Mouse (Mus musculus) v-Abl transformed pro-B cells (cell line): ENCODE data around the gene Tpi1.

ENCODE experiments used
- in situ Hi-C, 2 experiments: fragments of 400-800 bp; cut with MboI; formaldehyde crosslinking; loops; one replicate each; pipeline ENCODE4 v1.15.1; 2025; ENCODE audit not compliant: unreplicated experiment in 2 of 2

Tpi1 gene

GRCm38 (mm10) chr6:124786756-124787420, 27.2 kb downstream of the Tpi1 start:
- in situ Hi-C loops: no loop called here

GRCm38 (mm10) chr6:124782436-124782835, 31.7 kb downstream of the Tpi1 start:
- in situ Hi-C loops: no loop called here

- in situ Hi-C loops: no loop called here
Observed at GRCm38 (mm10) chr6:124780917-124781316, 33.2 kb downstream of the Tpi1 start.

- in situ Hi-C loops: no loop called here
Observed at GRCm38 (mm10) chr6:124779984-124780416, 34.1 kb downstream of the Tpi1 start.

GRCm38 (mm10) chr6:124779222-124779983, 34.7 kb downstream of the Tpi1 start, which contains the start of gene Lrrc23:
TSS of gene Lrrc23 (minus strand) at chr6:124779727.
- in situ Hi-C loops: no loop called here

GRCm38 (mm10) chr6:124770511-124770910, 43.6 kb downstream of the Tpi1 start:
- in situ Hi-C loops: loop anchor here in 1 of 2 experiments (25.0 kb wide), 1 partner anchor 358 kb away; the partner anchor contains the start of gene Pex5

GRCm38 (mm10) chr6:124770013-124770412, 44.1 kb downstream of the Tpi1 start:
- in situ Hi-C loops: loop anchor here in 1 of 2 experiments (25.0 kb wide), 1 partner anchor 358 kb away; the partner anchor contains the start of gene Pex5

- in situ Hi-C loops: loop anchor here (10.0 to 25.0 kb wide), 2 partner anchors 264 to 357 kb away; partner anchors contain the start of gene Pex5 (in 1 of the 2)
Observed at GRCm38 (mm10) chr6:124769101-124769765, 44.9 kb downstream of the Tpi1 start, which contains the start of gene Eno2. TSS of gene Eno2 (minus strand) at chr6:124769673.

- in situ Hi-C loops: loop anchor here (10.0 to 25.0 kb wide), 2 partner anchors 264 to 356 kb away; partner anchors contain the start of gene Pex5 (in 1 of the 2)
Observed at GRCm38 (mm10) chr6:124768704-124769044, 45.4 kb downstream of the Tpi1 start.

- in situ Hi-C loops: loop anchor here (10.0 to 25.0 kb wide), 2 partner anchors 263 to 356 kb away; partner anchors contain the start of gene Pex5 (in 1 of the 2)
Observed at GRCm38 (mm10) chr6:124767920-124768703, 46.0 kb downstream of the Tpi1 start.

GRCm38 (mm10) chr6:124767536-124767919, 46.6 kb downstream of the Tpi1 start:
- in situ Hi-C loops: loop anchor here (10.0 to 25.0 kb wide), 2 partner anchors 263 to 355 kb away; partner anchors contain the start of gene Pex5 (in 1 of the 2)

GRCm38 (mm10) chr6:124765951-124766350, 48.1 kb downstream of the Tpi1 start:
- in situ Hi-C loops: loop anchor here (10.0 to 25.0 kb wide), 2 partner anchors 261 to 354 kb away; partner anchors contain the start of gene Pex5 (in 1 of the 2)
